Mouse (Mus musculus): ENCODE results near the gene Rac3. TPM values are rescaled to one million over a fixed set of nuclear protein-coding genes. Genes with fewer than 3 reads are reported as not detected.
"Not testable (repeated sequence)": the region's sequence is repeated elsewhere in the genome, so short reads cannot be mapped to it uniquely, and the experiment has no call there.

Gene Rac3
- polyA plus RNA-seq (2012; rRNA removed), result 60.4 and 72.2 TPM in 2 replicates

DNA sequence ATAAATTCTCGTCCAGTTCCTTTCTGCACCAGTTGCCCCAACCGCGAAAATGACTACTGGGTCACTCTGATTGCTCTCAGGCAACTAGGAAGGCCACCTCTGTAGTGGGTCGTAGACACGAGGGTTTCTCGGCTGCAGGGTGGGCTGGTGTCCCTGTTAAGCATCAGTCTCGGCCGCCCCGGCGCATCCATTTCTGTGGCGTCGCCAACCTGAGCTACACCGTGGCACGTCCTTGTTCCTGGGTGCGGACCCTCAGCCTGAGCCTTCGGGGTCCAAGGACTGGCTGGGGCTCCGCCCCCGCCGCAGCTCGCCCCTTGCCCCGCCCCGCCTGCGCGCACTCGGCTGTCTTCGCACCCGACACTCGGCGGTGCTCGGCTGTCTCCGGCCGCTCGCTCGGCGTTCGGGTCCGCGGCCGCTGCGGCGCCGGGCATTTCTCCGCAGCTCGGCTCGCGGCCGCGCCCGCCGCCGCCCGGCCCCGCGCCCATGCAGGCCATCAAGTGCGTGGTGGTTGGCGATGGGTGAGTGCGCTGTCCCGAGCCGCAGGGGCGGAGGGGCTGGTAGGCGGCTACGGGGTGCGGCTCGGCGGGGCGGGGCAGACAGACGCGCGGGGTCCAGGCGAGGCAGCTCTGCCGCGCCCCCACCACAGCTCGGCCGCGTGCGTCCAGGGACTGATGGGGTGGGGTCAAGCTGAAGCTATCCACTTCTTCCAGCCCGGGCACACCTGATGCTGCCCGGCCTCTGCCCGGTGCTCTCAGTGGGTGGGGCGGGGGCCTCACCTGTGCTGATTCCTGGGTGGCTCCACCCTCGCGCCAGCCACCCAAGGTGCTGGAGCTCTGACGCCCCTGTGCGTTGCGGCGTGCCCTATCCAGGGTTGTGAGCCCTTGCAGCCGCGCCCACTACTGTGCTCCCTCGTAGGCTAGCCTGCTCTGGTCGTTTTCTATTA lies at the start of gene Rac3:
Gene Rac3, plus strand, starts transcription at position 347 of the 943 bp plus-strand sequence.
- Histone ChIP-seq H3K27ac (ENCODE audit: insufficient read depth, low read length) (no peak within 1 kb of the TSS), H3K4me3 (ENCODE audit: insufficient read depth, low read length) (peak within 1 kb of the TSS; percentile 45), H3K4me1 (ENCODE audit: control insufficient read depth, insufficient read depth, low read length) (no peaks in the 10 kb centered on the region)
- TF ChIP-seq POLR2A (IDR thresholded peaks at IDR 0.05; ENCODE audit: extremely low read depth, insufficient read depth, low read length) (no peak), CTCF (IDR thresholded peaks at IDR 0.05; ENCODE audit: extremely low read depth, insufficient read depth, low read length) (no peak)

DNA sequence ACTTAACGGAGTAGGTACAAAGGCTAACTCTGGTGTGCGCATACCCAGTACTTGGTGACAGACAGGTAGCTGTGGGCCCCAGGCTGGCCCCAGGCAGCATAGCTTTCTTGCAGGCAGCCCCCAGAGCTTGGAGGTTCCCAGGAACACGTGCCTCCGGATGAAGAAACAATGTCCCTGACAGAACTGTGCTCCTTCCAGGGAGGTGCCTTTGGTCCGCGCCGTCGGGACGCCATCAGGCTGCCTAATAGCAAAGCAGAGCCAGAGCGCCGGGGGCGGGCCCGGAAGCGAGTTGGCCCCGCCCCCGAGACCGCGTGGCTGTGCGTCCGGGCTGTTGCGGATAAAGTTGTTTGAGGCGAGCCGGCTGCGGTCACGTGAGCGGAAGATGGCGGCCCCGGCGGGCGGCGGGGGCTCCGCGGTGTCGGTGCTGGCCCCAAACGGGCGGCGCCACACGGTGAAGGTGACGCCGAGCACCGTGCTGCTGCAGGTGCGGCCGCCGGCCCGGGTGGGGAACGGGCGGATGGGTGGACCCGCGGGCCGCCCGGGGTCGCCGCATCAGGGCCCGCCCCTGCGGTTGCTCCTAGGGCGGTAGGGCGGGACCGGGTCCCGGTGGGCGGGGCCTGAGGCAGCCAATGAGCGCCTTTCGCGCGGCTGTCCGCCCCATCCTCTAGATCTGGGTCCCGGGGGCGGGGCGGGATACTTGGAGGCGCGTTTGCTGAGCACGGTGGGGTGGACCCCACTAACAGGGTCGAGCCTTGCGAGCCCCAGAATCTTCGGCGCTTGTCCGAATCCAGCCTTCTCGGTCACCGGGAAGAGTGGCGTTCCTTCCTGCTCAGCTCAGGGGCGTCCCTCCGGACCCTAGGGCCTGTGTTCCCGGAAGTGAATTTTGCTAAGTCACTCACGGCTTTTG lies 48.3 kb upstream of the Rac3 start, which contains the start of gene Aspscr1:
Gene Aspscr1, plus strand, starts transcription at position 287 of the 907 bp plus-strand sequence.
- peaks cover 5% of the 10 kb centered on the region; the same call in 1 of the 2 replicates for H3K4me1 ChIP-seq (ENCODE audit: control insufficient read depth, insufficient read depth, low read length)
- peak within 1 kb of the TSS; percentile 76 for H3K27ac ChIP-seq (ENCODE audit: insufficient read depth, low read length)
- H3K4me3 ChIP-seq (ENCODE audit: insufficient read depth, low read length), result peak within 1 kb of the TSS; percentile 74
- TF ChIP-seq CTCF (IDR thresholded peaks at IDR 0.05; ENCODE audit: extremely low read depth, insufficient read depth, low read length) (no peak), POLR2A (IDR thresholded peaks at IDR 0.05; ENCODE audit: extremely low read depth, insufficient read depth, low read length) (peak; percentile 56; the same call in 1 of the 2 replicates)

DNA sequence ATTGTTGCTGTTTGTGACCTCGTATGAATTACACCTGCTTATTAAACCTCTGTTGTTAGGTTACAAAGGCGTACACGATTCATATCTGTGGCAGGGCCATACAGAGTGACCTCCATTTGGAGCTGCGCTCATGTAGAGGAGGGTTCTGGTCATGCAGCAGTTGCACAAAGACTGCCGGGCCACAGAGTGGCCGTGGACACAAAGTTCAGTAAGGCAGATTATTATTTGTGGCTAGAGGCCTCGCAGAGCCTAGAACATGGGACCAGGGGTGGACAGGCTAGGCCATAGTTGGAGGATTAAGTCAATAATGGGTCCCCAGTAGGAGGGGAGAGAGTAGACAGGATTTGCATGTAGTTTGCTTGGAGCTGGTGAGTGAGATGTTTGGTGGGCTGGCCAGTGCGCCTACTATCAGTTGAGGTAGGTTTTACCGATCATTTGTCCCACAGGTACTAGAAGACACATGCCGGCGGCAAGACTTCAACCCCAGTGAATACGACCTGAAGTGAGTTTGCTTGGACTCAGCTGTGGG lies 47.6 kb upstream of the Rac3 start:
- Histone ChIP-seq H3K4me1 (ENCODE audit: control insufficient read depth, insufficient read depth, low read length) (peaks cover 5% of the 10 kb centered on the region; the same call in 1 of the 2 replicates), H3K4me3 (ENCODE audit: insufficient read depth, low read length) (peak overlapping the region; percentile 74), H3K27ac (ENCODE audit: insufficient read depth, low read length) (peak overlapping the region; percentile 14; the same call in 1 of the 2 replicates)
- no peak for TF ChIP-seq POLR2A (IDR thresholded peaks at IDR 0.05; ENCODE audit: extremely low read depth, insufficient read depth, low read length)
- no peak for TF ChIP-seq CTCF (IDR thresholded peaks at IDR 0.05; ENCODE audit: extremely low read depth, insufficient read depth, low read length)

DNA sequence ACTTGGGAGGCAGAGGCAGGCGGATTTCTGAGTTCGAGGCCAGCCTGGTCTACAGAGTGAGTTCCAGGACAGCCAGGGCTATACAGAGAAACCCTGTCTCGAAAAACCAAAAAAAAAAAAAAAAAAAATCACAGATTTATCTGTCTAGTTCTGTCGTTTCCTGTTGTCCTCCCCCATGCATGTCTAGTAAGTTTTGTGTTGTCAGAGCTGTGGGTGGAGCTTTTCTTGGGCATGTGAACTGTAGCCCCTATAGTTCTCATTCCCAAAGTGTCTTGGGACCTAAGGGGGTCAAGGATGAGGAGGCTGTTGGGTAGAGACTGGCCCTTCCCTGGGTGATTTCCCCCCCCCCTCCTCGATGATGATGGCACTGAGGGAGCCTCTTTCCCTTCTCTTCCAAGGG lies 45.4 kb upstream of the Rac3 start:
- not testable (repeated sequence) for H3K4me1 ChIP-seq (ENCODE audit: control insufficient read depth, insufficient read depth, low read length); H3K4me3 ChIP-seq (ENCODE audit: insufficient read depth, low read length)

DNA sequence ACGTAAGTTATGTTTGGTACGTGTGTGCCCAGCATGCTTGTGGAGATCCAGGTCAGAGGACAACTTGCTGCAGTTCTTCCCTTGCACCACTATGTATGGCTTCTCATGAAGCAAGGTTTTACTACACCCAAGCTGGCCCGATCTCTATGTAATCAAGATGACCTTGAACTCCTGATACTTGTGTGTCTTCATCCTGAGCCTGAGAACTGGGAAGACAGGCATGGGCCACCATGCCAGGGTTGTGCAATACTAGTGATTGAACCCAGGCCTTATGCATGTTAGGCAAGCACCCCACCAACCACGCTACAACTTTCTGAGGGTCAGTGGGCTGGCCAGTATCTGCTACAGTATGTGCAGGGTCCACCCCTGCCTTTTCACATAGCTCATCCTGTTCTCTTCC lies 44.3 kb upstream of the Rac3 start:
- Histone ChIP-seq H3K4me3 (ENCODE audit: insufficient read depth, low read length) (no peak overlapping the region), H3K27ac (ENCODE audit: insufficient read depth, low read length) (no peak overlapping the region), H3K4me1 (ENCODE audit: control insufficient read depth, insufficient read depth, low read length) (peaks cover 5% of the 10 kb centered on the region; the same call in 1 of the 2 replicates)
- TF ChIP-seq POLR2A (IDR thresholded peaks at IDR 0.05; ENCODE audit: extremely low read depth, insufficient read depth, low read length), result no peak
- TF ChIP-seq CTCF (IDR thresholded peaks at IDR 0.05; ENCODE audit: extremely low read depth, insufficient read depth, low read length), result no peak

More for the DNA sequence above, 45.4 kb upstream of the Rac3 start:
- H3K27ac ChIP-seq (ENCODE audit: insufficient read depth, low read length), result not testable (repeated sequence)

DNA sequence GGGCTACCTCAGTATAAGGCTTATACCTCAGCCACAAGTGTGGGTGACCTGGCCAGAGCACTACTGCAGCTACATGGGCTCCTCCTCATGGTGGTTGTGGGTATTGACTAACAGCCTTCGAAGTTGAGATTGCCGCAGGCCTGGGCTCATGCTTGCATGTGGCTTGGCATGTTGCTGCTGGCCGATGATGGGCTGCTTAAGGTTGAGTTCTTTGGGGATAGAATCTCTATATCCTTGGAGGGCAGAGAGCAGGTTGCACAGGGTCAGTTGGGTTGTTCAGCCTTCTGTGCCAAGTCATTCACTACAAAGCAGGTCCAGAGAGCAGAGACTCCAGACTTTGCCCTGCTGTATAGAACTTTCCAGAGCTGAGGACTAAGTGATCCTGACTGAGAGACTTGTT lies 41.4 kb upstream of the Rac3 start:
- no peak overlapping the region for H3K4me3 ChIP-seq (ENCODE audit: insufficient read depth, low read length)
- TF ChIP-seq CTCF (IDR thresholded peaks at IDR 0.05; ENCODE audit: extremely low read depth, insufficient read depth, low read length), result peak; percentile 38
- no peak for TF ChIP-seq POLR2A (IDR thresholded peaks at IDR 0.05; ENCODE audit: extremely low read depth, insufficient read depth, low read length)
- no peaks in the 10 kb centered on the region for H3K4me1 ChIP-seq (ENCODE audit: control insufficient read depth, insufficient read depth, low read length)
- H3K27ac ChIP-seq (ENCODE audit: insufficient read depth, low read length), result no peak overlapping the region

DNA sequence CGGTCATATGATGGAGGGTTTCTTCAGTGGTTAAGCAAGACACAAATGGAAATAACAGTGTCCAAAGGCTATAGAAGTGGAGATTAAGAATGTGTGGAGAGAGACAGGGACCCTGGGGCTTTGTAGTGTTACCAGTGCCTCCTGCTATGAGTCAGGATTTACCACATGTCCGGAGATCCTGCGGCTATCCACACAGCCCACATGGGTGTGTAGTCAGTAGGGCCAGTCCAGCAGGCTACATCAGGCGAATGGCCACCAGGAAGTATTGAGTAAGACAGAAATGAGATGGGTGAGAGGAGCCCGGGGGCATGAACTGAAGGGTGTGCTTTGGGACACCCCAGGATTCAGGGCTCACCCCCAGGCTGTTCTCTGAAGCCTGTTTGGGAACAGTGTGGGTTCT lies 38.6 kb upstream of the Rac3 start:
- Histone ChIP-seq H3K4me1 (ENCODE audit: control insufficient read depth, insufficient read depth, low read length) (no peaks in the 10 kb centered on the region), H3K27ac (ENCODE audit: insufficient read depth, low read length) (no peak overlapping the region), H3K4me3 (ENCODE audit: insufficient read depth, low read length) (no peak overlapping the region)
- TF ChIP-seq CTCF (IDR thresholded peaks at IDR 0.05; ENCODE audit: extremely low read depth, insufficient read depth, low read length) (no peak), POLR2A (IDR thresholded peaks at IDR 0.05; ENCODE audit: extremely low read depth, insufficient read depth, low read length) (no peak)

DNA sequence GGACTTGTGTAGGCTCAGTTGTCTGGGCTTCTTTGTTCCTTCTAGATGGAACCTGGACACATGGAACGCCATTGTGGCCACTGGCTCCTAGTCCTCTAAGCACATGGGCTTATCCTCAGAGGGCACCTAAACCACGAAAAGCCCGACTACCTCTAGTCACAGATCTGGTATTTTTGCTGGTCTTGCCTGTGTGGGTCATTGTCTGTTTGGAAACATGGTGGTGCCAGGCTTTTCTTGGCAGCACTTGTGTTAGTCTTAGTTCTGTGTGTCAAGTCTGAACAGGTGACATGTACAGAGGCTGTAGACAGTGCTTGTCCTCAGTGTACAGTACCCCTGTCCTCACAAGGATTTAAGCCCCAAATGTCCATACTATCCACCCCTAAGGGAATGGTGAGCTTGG lies 37.7 kb upstream of the Rac3 start:
- no peaks in the 10 kb centered on the region for H3K4me1 ChIP-seq (ENCODE audit: control insufficient read depth, insufficient read depth, low read length)
- no peak overlapping the region for H3K27ac ChIP-seq (ENCODE audit: insufficient read depth, low read length)
- TF ChIP-seq CTCF (IDR thresholded peaks at IDR 0.05; ENCODE audit: extremely low read depth, insufficient read depth, low read length), result no peak
- TF ChIP-seq POLR2A (IDR thresholded peaks at IDR 0.05; ENCODE audit: extremely low read depth, insufficient read depth, low read length), result no peak
- H3K4me3 ChIP-seq (ENCODE audit: insufficient read depth, low read length), result no peak overlapping the region

DNA sequence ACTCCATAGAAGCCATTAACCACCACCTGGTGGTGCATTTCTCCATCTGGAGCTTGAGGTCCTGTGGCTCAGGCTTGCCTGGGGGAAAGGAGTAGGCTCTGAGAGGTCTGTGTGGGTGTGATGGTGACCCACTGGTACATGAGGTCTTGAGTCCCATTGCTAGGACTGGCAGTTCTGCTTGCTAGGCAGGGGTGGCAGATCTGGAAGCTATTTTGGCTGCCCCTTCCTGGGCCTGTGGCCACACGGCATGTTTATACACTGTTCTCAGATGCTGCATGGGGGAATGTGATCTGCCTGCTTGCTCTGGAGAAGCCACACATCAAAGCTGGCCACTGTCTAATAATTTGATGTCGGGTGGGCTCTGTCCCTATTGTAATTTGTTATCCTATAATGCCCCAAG lies 37.2 kb upstream of the Rac3 start:
- H3K4me1 ChIP-seq (ENCODE audit: control insufficient read depth, insufficient read depth, low read length), result no peaks in the 10 kb centered on the region
- TF ChIP-seq CTCF (IDR thresholded peaks at IDR 0.05; ENCODE audit: extremely low read depth, insufficient read depth, low read length), result no peak
- no peak for TF ChIP-seq POLR2A (IDR thresholded peaks at IDR 0.05; ENCODE audit: extremely low read depth, insufficient read depth, low read length)

More for the DNA sequence above, 37.2 kb upstream of the Rac3 start:
- H3K27ac ChIP-seq (ENCODE audit: insufficient read depth, low read length), result no peak overlapping the region
- no peak overlapping the region for H3K4me3 ChIP-seq (ENCODE audit: insufficient read depth, low read length)

Measured in cortical plate, adult 2 months (tissue).